Mouse (Mus musculus) heart, adult 2 months (tissue): ENCODE measurements around the gene Tmprss3.

ENCODE experiments used
- CTCF ChIP-seq: fragments of 200-600 bp; IDR thresholded peaks from 2 replicates; pipeline ENCODE4 v1.8.1; 2022; ENCODE audit warnings: antibody characterized with exemption, mild to moderate bottlenecking, moderate library complexity
- EP300 ChIP-seq: fragments of 200-500 bp; IDR thresholded peaks from 2 replicates; pipeline ENCODE4 v1.6.1; 2011; ENCODE audit warnings: low read depth, low read length, control low read depth; ENCODE audit not compliant: insufficient read depth

DNA sequence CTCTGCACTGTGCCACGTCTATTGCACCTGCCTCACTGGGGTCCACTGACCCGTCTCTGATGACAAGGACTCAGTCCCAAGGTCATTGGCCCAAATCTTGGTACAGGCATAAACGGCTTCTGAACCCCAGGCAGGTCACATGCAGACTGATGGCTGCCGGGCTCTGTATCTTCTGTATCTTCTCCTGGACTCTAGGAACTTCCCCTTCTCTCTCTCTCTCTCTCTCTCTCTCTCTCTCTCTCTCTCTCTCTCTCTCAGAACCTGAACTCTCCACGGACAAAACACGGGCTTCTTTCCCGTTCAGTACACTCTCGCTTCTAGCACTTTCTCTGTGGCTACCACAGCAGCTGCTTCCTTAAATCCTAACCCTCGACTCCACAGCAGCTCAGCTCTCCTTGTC lies 52.8 kb downstream of the Tmprss3 start:
- TF ChIP-seq EP300, result no peak
- TF ChIP-seq CTCF, result no peak
